Mouse (Mus musculus) ZHBTc4 (cell line): ENCODE measurements at regions not wholly inside any gene's neighbourhood (a gene's known extent, or its start where the extent isn't known, plus 50 kb on each side); places are given as distances from the start of the nearest gene placed in this dataset.

ENCODE experiments used
- DNase-seq: peaks from one replicate; pipeline ENCODE4 v3.0.0-alpha.2; 2011; ENCODE audit warnings: low read depth, low spot score

- no peak for DNase-seq
Observed at GRCm38 (mm10) chr13:14898495-14898894, 268.5 kb downstream of the AW209491 start.

GRCm38 (mm10) chr13:14930137-14930785, 300.3 kb downstream of the AW209491 start:
- no peak for DNase-seq

GRCm38 (mm10) chr13:14966187-14966726, 336.3 kb downstream of the AW209491 start:
- DNase-seq, result no peak

GRCm38 (mm10) chr13:15002700-15003099, 372.7 kb downstream of the AW209491 start:
- no peak for DNase-seq

GRCm38 (mm10) chr13:15011638-15012037, 381.7 kb downstream of the AW209491 start:
- DNase-seq, result no peak

- no peak for DNase-seq
Observed at GRCm38 (mm10) chr13:15018811-15019745, 389.1 kb downstream of the AW209491 start.

GRCm38 (mm10) chr13:15026601-15027000, 396.6 kb downstream of the AW209491 start:
- no peak for DNase-seq

- no peak for DNase-seq
Observed at GRCm38 (mm10) chr13:15052667-15053375, 410.2 kb upstream of the Gli3 start.

GRCm38 (mm10) chr13:15054705-15055104, 408.3 kb upstream of the Gli3 start:
- DNase-seq, result no peak

GRCm38 (mm10) chr13:15078635-15079094, 384.4 kb upstream of the Gli3 start:
- no peak for DNase-seq

- DNase-seq, result no peak
Observed at GRCm38 (mm10) chr13:15079148-15079547, 383.9 kb upstream of the Gli3 start.

- no peak for DNase-seq
Observed at GRCm38 (mm10) chr13:15082255-15082932, 380.6 kb upstream of the Gli3 start.

GRCm38 (mm10) chr13:15094836-15095235, 368.2 kb upstream of the Gli3 start:
- DNase-seq, result no peak

- no peak for DNase-seq
Observed at GRCm38 (mm10) chr13:15107753-15108305, 355.2 kb upstream of the Gli3 start.

GRCm38 (mm10) chr13:15113383-15113782, 349.7 kb upstream of the Gli3 start:
- no peak for DNase-seq

- DNase-seq, result no peak
Observed at GRCm38 (mm10) chr13:15130249-15130648, 332.8 kb upstream of the Gli3 start.

- no peak for DNase-seq
Observed at GRCm38 (mm10) chr13:15146167-15146566, 316.9 kb upstream of the Gli3 start.

- no peak for DNase-seq
Observed at GRCm38 (mm10) chr13:15180898-15181297, 282.1 kb upstream of the Gli3 start.

GRCm38 (mm10) chr13:15211635-15212352, 251.2 kb upstream of the Gli3 start:
- DNase-seq, result no peak

- DNase-seq, result peak; percentile 8
Observed at GRCm38 (mm10) chr13:15212353-15212850, 250.6 kb upstream of the Gli3 start.
